ENCODE assay signal across 15 mouse cellular contexts in the genomic region with DNA sequence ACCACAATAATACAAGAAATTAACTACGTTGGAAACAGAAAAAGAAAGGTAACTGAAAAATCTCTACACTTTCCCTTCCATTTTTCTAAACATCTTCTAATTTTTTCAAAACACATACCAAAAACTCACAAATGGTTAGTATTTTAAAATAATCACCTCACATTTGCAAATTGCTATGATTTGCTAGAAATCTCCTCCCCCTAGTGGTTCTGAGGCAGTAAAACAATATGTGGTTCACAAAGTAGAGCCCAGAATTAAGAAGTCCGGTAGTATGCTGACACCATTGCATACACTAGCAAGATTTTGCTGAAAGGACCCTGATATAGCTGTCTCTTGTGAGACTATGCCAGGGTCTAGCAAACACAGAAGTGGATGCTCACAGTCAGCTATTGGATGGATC. TPM values are rescaled to one million over a fixed set of nuclear protein-coding genes. Genes with fewer than 3 reads are reported as not detected.
"Had no signal": no experiment of that assay in that cellular context is flagged by ENCODE, and none has a peak within 500 bp of the region (broad histone marks: within the 10 kb centered on the region; RNA-seq: fewer than 3 reads in every experiment).

No protein-coding gene starts in this region.

RNA-seq across cellular contexts. Expression of a gene that starts 16.1 kb away (rescaled TPM):
- total RNA-seq: layer of hippocampus, postnatal 14 days; left cerebral cortex, postnatal 25 days had no signal
- polyA plus RNA-seq: kidney, adult 2 months; kidney, embryonic 14.5 days; limb, embryonic 10.5 days; liver, embryonic 12.5 days; liver, embryonic 15.5 days; midbrain, embryonic 10.5 days; midbrain, embryonic 13.5 days; midbrain, embryonic 16.5 days; neural tube, embryonic 11.5 days; neural tube, embryonic 14.5 days; small intestine, adult 2 months; spleen, adult 2 months; stomach, embryonic 16.5 days had no signal
